Mouse (Mus musculus) skeletal muscle tissue, postnatal 0 days (tissue): ENCODE results near the gene Gkap1. TPM values are rescaled to one million over a fixed set of nuclear protein-coding genes. Genes with fewer than 3 reads are reported as not detected.

ENCODE experiments used
- microRNA-seq, 2 experiments: library from miRNA; unstranded; fragments of <30 nt; microRNA quantifications; one replicate each; pipeline ENCODE4; 2016
- polyA plus RNA-seq: library from polyadenylated mRNA; unstranded; fragments of >200 nt; fragmentation: Nextera tagmentation; extraction: Ambion mirVana; gene quantifications from 2 replicates; pipeline ENCODE4 v1.2.1, GENCODE M21; 2015

Gkap1 gene
- polyA plus RNA-seq: 26.2 and 30.7 TPM in 2 replicates

GRCm38 (mm10) chr13:58275599-58275998, at the start of gene Gkap1:
Gene Gkap1 (minus strand): TSS chr13:58275699.

GRCm38 (mm10) chr13:58215592-58216341, 59.7 kb downstream of the Gkap1 start, which contains the start of gene Ubqln1:
Gene Ubqln1 (minus strand): TSS chr13:58215653.

Small RNA genes lying within 50 kb of the gene (microRNA-seq; reads per million reads assigned to microRNA genes)
- gene Mir6369: 0 reads per million in 2 experiments

Other genes with a start within 250 kb of the Gkap1 start
- 4.3 and 5.7 TPM in 2 replicates for gene Klhl3, start 162.1 kb downstream of the Gkap1 start, polyA plus RNA-seq
- gene Hnrnpa0, start 147.1 kb downstream of the Gkap1 start, polyA plus RNA-seq: 17.7 and 21.0 TPM in 2 replicates
- gene Idnk, start 118.0 kb downstream of the Gkap1 start, polyA plus RNA-seq: 18.1 and 21.0 TPM in 2 replicates
- gene Ubqln1, start 60.0 kb downstream of the Gkap1 start, polyA plus RNA-seq: 56.6 and 66.3 TPM in 2 replicates
- 0.19 TPM in 2 replicates for gene Kif27, start 83.4 kb upstream of the Gkap1 start, polyA plus RNA-seq
- gene 2210016F16Rik, start 109.5 kb upstream of the Gkap1 start, polyA plus RNA-seq: 24.3 and 27.2 TPM in 2 replicates
- 10.1 and 11.0 TPM in 2 replicates for gene Rmi1, start 126.5 kb upstream of the Gkap1 start, polyA plus RNA-seq
- 484 and 551 TPM in 2 replicates for gene Hnrnpk, start 127.6 kb upstream of the Gkap1 start, polyA plus RNA-seq